Mouse (Mus musculus) stomach, postnatal 0 days (tissue): Measurements from ENCODE around the gene Dnah8. TPM values are rescaled to one million over a fixed set of nuclear protein-coding genes. Genes with fewer than 3 reads are reported as not detected.
A peak's percentile ranks its signal among the peaks of the same experiment; 100 is the strongest.
"Not testable (repeated sequence)": the region's sequence is repeated elsewhere in the genome, so short reads cannot be mapped to it uniquely, and the experiment has no call there.

ENCODE experiments used
- ATAC-seq: fragments of 200-750 bp; cut with Nextera tagmentation; 2 replicates; pipeline ENCODE4 v1.8.0; 2017; ENCODE audit not compliant: low FRiP score, low TSS enrichment
- DNase-seq: peaks from one replicate; pipeline ENCODE4 v3.0.0-alpha.2; 2016; ENCODE audit warnings: low spot score
- H3K27ac ChIP-seq: fragments of 300-500 bp; sonication (generic); replicated peaks from 2 replicates; pipeline ENCODE4 v1.5.1; 2014; ENCODE audit warnings: mild to moderate bottlenecking, control low read depth
- H3K27me3 ChIP-seq: fragments of 300-500 bp; sonication (generic); 2 replicates; pipeline ENCODE4 v1.6.1; 2014; ENCODE audit warnings: low read length; ENCODE audit not compliant: control insufficient read depth, insufficient read depth
- H3K36me3 ChIP-seq: fragments of 300-500 bp; sonication (generic); 2 replicates; pipeline ENCODE4 v1.6.1; 2014; ENCODE audit warnings: low read length, mixed read lengths; ENCODE audit not compliant: control insufficient read depth, insufficient read depth
- H3K4me1 ChIP-seq: fragments of 300-500 bp; sonication (generic); replicated peaks from 2 replicates; pipeline ENCODE4 v1.6.1; 2014; ENCODE audit warnings: antibody characterized with exemption; ENCODE audit not compliant: control insufficient read depth, insufficient read depth
- H3K4me2 ChIP-seq: fragments of 300-500 bp; sonication (generic); replicated peaks from 2 replicates; pipeline ENCODE4 v1.6.1; 2014; ENCODE audit warnings: low read depth, mild to moderate bottlenecking, control low read depth, moderate library complexity
- H3K4me3 ChIP-seq: fragments of 300-500 bp; sonication (generic); 2 replicates; pipeline ENCODE4 v1.5.1; 2014; ENCODE audit warnings: low read depth, low read length, control low read depth
- H3K9ac ChIP-seq: fragments of 300-500 bp; sonication (generic); 2 replicates; pipeline ENCODE4 v1.6.1; 2014; ENCODE audit warnings: mild to moderate bottlenecking, low read length, control low read depth, mixed read lengths
- H3K9me3 ChIP-seq: fragments of 300-500 bp; sonication (generic); 2 replicates; pipeline ENCODE4 v1.6.1; 2016; ENCODE audit warnings: low read length; ENCODE audit not compliant: control insufficient read depth
- CTCF ChIP-seq: IDR thresholded peaks from 2 replicates; pipeline ENCODE4 v1.5.1; 2016; ENCODE audit warnings: antibody characterized with exemption, low read depth, mild to moderate bottlenecking, moderate library complexity
- EP300 ChIP-seq: optimal IDR thresholded peaks from 2 replicates; pipeline ENCODE3; 2016; ENCODE audit warnings: antibody characterized with exemption
- WGBS: fragments of 180-500 bp; shearing (Covaris S2); extraction: QIAGEN DNeasy Blood & Tissue Kit; methylation state at CpG from one replicate; pipeline ENCODE4 v1.1.7; 2014; 5-methylcytosine and 5-hydroxymethylcytosine counted together
- polyA plus RNA-seq: library from polyadenylated mRNA; unstranded; fragments of >200 nt; fragmentation: Nextera tagmentation; extraction: Ambion mirVana; gene quantifications from 2 replicates; pipeline ENCODE4 v1.2.1, GENCODE M21; 2015

Gene Dnah8
- polyA plus RNA-seq, 1 experiment from 2014 or later = 0.92 TPM

GRCm38 (mm10) chr17:30618136-30618891 is 5.8 kb upstream of the Dnah8 start:
- Histone ChIP-seq H3K36me3 (no peaks in the 10 kb centered on the region), H3K9me3 (no peaks in the 10 kb centered on the region), H3K27me3 (no peaks in the 10 kb centered on the region), H3K4me2 (no peak overlapping the region), H3K27ac (no peak overlapping the region), H3K4me3 (no peak overlapping the region), H3K4me1 (no peaks in the 10 kb centered on the region), H3K9ac (no peak overlapping the region)
- WGBS = 60% methylated on average over 3 of the region's 3 CpGs
- TF ChIP-seq EP300 (no peak), CTCF (no peak)
- no peak for ATAC-seq
- DNase-seq = no peak

GRCm38 (mm10) chr17:30619153-30619552 is 5.0 kb upstream of the Dnah8 start:
- Histone ChIP-seq H3K27me3 (no peaks in the 10 kb centered on the region), H3K4me2 (no peak overlapping the region), H3K9me3 (no peaks in the 10 kb centered on the region), H3K9ac (no peak overlapping the region), H3K4me3 (no peak overlapping the region), H3K36me3 (no peaks in the 10 kb centered on the region), H3K27ac (no peak overlapping the region), H3K4me1 (no peaks in the 10 kb centered on the region)
- ATAC-seq (no peak), DNase-seq (no peak)
- no peak for TF ChIP-seq EP300
- no peak for TF ChIP-seq CTCF
- WGBS = 10% methylated on average over 2 of the region's 2 CpGs

- Histone ChIP-seq H3K9ac (no peak overlapping the region), H3K9me3 (no peaks in the 10 kb centered on the region), H3K36me3 (no peaks in the 10 kb centered on the region), H3K27me3 (no peaks in the 10 kb centered on the region), H3K4me1 (no peaks in the 10 kb centered on the region), H3K4me3 (no peak overlapping the region), H3K27ac (no peak overlapping the region), H3K4me2 (no peak overlapping the region)
- TF ChIP-seq CTCF (no peak), EP300 (no peak)
- WGBS = 45% methylated on average over 2 of the region's 2 CpGs
- ATAC-seq (no peak), DNase-seq (no peak)
Measured at GRCm38 (mm10) chr17:30620548-30620947, 3.6 kb upstream of the Dnah8 start.

- ATAC-seq (no peak), DNase-seq (no peak)
- no peak overlapping the region for H3K9ac ChIP-seq
- H3K4me1 ChIP-seq = no peaks in the 10 kb centered on the region
- no peak overlapping the region for H3K4me3 ChIP-seq
- H3K27me3 ChIP-seq = no peaks in the 10 kb centered on the region
- H3K36me3 ChIP-seq = no peaks in the 10 kb centered on the region
- H3K4me2 ChIP-seq = no peak overlapping the region
- H3K9me3 ChIP-seq = no peaks in the 10 kb centered on the region
- H3K27ac ChIP-seq = no peak overlapping the region
- WGBS = 72% methylated on average over 4 of the region's 4 CpGs
- TF ChIP-seq CTCF (peak; percentile 19; the same call in 1 of the 2 replicates), EP300 (no peak)
Measured at GRCm38 (mm10) chr17:30621450-30621849, 2.7 kb upstream of the Dnah8 start.

GRCm38 (mm10) chr17:30623200-30623599 is 954 bp upstream of the Dnah8 start:
- Histone ChIP-seq H3K4me3 (no peak overlapping the region), H3K27ac (no peak overlapping the region), H3K9me3 (no peaks in the 10 kb centered on the region), H3K4me1 (no peaks in the 10 kb centered on the region), H3K27me3 (no peaks in the 10 kb centered on the region), H3K4me2 (no peak overlapping the region), H3K36me3 (no peaks in the 10 kb centered on the region), H3K9ac (no peak overlapping the region)
- DNase-seq = no peak
- WGBS = 83% methylated on average over 3 of the region's 3 CpGs
- no peak for ATAC-seq
- no peak for TF ChIP-seq CTCF
- no peak for TF ChIP-seq EP300

- not testable (repeated sequence) for H3K27ac ChIP-seq, H3K4me1 ChIP-seq, H3K9ac ChIP-seq, H3K4me2 ChIP-seq, H3K9me3 ChIP-seq, H3K36me3 ChIP-seq, DNase-seq, H3K27me3 ChIP-seq, H3K4me3 ChIP-seq
- WGBS = no CpG with 5 or more reads among the region's 20 CpGs
- peak; percentile 21; the same call in 1 of the 2 replicates for ATAC-seq
Measured at GRCm38 (mm10) chr17:30626719-30627118, 2.6 kb downstream of the Dnah8 start, which contains the start of gene Glo1. Gene Glo1, minus strand, starts transcription at chr17:30626871.
